Mouse (Mus musculus) heart, adult 11 months (tissue): ENCODE measurements around the gene Cd5l.

Source experiments
- DNase-seq: peaks from one replicate; pipeline ENCODE4 v3.0.0; 2022

The Cd5l gene

DNA sequence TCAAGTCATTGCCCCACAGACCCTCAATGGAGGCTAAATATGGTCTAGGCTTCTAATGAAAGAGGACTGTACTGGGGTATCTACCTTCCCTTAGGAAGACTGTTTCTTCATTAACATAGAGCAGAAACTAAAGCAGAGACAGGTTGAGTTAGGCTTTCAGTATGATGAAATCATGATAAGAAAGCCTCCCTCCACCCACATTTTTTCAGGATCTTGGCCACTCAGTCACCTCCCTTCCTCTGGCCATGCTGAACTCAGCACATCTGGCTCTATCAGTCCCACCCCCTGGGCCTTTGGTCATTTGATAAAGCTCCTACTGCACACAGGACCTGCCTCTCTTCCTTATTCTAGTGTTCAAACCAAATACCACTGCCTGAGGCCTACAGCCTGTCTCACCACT is at the start of gene Cd5l:
TSS of gene Cd5l (plus strand) at position 301 of the 400 bp plus-strand sequence.
- peak; percentile 9 for DNase-seq

DNA sequence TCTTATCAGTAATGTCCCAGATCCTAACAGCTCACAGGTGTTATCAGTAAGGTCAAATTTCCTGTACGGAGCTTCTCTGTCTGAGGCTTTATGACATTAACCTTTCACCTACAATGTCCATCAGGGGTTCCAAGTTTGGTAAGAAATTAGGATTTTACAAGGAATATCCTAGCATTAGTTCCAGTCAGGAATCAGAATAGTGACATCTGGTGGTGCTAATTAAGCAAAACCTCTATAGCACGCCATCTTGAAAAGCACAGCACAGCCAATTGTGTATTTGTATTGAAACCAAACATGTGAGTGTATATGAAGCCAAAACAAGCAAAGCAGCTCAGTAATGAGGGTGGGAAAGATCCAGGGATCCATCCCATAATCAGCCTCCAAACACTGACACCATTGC is 47.8 kb upstream of the Cd5l start:
- DNase-seq, result no peak

DNA sequence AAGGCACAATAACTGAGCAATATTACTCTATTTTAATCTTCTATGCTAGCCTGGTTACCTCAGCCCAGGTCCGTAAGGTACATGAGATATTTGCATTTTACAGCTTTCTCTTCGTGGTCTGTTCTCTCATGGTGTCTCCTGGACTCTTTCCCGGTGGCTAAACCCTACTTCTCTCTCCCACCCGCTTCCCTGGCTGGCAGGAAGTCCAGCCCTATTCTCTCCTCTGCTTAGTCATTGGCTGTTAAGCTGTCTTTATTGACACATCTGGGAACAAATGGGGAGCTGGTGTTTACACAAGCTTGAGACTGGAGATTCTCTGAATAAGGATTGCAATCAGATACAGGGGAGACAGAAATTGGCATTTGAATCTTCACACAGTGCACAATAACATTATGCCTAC is 35.1 kb upstream of the Cd5l start:
- DNase-seq, result no peak

DNA sequence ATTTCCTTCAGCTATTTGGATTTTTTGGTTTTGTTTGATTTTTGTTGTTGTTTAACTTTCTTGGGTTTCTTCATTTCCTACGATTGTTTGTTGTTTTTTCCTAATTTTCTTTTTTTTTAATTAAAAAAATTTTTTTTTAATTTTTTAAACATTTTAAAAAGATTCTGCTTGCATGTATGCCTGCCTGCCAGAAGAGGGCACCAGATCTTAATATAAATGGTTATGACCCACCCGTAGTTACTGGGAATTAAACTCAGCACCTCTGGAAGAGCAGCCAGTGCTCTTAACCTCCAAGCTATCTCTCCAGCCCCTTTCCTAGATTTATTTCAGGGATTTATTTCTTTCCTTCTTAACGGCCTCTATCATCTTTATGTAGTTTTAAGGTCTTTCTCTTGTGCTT is 33.9 kb upstream of the Cd5l start:
- DNase-seq, result no peak

DNA sequence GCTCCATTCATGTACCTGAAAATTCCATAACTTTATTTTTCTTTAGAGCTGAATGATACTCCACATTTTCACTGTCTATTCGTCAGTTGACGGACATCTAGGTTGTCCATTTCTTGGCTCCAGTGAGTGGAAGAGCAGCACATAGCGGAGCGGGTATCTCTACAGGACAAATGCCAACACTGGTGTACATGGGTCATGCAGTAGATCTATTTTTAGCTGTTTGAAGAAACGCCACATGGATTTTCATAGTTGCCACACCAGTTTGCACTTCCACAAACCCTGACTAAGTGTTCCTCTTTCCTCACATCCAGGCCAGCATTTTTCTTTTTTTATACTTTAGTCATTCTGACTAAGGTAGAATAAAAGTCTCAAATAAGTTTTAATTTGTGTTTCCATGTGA is 19.8 kb upstream of the Cd5l start:
- DNase-seq, result peak; percentile 88

DNA sequence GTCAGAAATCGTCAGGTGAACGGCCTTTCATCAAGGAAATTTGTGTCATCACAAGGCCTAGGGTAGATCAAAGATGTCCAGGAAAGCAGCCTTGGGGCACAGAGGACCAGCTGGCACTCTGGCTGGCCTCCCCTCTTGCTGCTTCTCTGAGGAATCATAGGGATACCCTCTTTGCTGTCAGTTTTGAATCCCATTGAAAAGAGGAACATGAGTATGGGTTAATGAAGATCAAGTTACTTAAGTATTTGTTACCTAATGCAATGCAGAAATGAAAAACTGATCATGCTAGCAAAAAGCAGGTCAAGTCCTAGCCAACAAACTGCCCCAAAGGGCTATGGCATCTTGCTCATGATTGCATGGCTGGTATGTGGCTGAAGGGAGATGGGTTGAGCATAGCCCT is 6.7 kb upstream of the Cd5l start:
- DNase-seq, result peak; percentile 18

DNA sequence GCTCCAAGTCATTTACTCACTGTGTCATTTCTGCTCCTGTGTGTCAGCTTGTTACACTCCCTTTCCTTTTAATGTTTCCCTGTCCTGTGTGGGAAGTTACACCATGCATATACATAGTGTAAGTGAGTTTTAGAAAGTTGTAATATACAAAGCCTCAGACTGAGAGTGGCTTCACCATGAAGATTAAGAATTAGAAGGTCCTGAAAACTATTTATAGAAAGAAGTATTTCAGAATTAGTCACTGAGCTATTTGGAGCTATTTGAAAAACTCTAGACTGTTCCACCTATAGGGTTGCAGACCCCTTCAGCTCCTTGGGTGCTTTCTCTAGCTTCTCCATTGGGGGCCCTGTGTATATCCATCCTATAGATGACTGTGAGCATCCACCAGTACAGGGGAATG is 1.5 kb downstream of the Cd5l start:
- DNase-seq, result peak; percentile 9

DNA sequence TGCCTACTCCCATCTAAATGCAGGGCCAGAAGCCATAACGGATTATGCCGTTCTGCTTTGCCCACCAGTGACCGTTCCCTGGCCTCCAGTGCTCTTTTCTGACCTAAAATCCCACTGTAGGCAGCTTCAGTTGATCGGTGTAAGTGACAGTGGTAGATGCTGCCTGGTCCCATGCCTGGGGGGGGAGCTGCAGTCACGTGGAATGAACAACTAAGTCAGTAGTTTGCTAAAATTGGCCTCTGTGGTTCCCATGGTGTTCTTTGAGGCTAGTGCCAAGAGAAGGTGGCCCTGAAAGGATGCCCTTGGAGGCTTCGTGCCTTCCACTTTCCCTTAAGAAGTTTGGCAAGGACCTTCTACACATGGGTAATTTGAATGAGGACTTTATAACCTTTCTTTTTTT is 2.8 kb downstream of the Cd5l start:
- peak; percentile 25 for DNase-seq

DNA sequence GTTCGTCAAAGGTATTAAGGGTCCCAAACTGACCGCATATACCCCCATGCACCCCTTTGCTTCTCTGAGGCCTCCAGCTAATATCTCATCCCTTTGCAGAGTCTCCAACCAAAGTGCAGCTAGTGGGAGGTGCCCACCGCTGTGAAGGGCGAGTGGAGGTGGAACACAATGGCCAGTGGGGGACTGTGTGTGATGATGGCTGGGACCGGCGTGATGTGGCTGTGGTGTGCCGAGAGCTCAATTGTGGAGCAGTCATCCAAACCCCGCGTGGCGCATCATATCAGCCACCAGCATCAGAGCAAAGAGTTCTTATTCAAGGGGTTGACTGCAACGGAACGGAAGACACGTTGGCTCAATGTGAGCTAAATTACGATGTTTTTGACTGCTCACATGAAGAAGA is 8.0 kb downstream of the Cd5l start:
- DNase-seq, result peak; percentile 87

DNA sequence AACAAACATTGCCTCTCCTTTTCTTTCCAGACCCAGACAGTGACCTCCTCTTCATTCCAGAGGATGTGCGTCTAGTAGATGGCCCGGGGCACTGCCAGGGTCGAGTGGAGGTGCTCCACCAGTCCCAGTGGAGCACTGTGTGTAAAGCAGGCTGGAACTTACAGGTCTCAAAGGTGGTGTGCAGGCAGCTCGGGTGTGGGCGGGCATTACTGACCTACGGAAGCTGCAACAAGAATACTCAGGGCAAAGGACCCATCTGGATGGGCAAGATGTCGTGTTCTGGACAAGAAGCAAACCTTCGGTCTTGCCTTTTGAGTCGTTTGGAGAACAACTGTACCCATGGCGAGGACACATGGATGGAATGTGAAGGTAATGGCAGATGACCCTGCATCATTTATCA is 9.8 kb downstream of the Cd5l start:
- DNase-seq, result peak; percentile 74

DNA sequence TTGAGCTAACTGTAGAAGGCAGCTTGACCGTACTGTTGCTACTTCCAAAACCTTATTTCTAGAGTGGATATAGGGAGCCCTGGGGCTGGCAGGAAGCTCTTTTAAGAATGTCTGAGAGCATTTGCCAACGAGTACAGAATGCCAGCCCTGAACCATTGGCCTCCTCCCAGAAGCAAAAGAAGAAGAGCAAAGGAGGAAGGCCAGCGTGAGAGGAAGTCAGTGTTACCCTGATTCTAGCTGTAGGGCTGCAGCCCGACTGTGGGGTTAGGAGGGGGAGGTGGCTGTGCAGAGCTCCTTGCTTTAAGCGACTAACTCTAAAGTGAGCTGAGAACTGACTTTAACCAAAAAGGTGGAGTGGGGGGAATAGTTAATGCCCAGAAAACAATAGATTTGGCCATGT is 11.5 kb downstream of the Cd5l start:
- DNase-seq, result peak; percentile 88

DNA sequence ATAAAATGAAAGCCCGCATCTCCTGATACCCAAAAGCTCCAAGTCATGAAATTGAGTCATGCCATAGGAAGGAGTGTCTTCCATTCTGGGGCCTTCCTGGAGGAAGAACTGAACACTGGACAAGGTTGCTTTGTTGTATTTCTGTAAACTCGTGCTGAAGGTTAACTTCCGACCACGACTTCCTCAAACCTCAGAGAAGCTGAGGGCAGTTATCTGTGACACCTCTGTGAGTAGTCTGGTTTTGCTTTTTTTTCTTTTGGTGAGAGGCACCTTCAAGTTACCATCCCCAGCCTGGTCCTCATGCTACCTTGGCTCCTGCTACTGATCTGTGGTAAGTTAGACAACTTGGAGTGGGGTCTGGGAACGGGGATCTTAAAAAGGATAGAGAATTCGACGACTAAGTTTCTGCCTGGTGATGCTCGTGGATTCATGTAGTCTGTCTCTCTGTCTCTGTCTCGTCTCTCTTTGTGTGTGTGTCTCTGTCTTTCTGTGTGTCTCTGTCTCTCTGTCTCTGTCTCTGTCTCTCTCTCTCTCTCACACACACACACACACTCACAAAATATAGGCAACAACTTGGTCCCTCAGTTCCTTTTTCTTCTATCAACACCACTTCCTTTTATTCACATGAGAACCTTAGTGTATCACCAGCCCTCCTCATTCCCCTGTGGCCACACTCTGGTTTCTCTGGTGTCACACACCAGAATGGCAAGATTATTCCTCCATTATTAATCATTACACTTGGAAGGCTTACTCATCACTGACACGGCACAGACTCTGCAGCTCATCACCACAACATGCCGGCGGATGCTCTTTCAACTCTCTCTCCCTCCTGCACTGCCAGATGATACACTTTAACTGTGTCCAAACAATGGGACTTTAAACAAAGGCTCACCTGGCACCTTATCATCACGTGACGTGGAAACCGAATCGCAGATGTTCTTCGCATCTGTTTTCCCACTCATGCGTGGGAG is 18.8 kb downstream of the Cd5l start, which contains the start of gene Fcrl1:
TSS of gene Fcrl1 (plus strand) at position 193 of the 971 bp plus-strand sequence.
- DNase-seq, result peak; percentile 82

DNA sequence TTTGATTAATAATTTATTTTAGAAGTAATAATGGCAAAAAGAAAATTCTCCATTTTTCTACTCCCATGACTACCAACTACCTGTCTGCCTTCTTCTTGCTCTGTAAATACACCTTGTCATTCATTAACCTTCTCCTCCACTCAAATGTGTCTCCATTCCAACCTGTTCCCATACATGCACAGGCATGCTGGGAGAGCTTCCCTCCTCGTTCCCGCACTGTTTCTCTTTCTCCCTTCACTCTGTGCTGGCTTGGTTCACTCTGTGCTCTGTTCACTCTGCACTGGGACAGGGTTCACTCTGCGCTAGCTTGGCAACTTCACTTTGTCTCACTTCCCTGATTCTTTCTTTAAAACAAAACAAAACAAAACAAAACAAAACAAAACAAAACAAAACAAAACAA is 19.5 kb downstream of the Cd5l start:
- peak; percentile 4 for DNase-seq

DNA sequence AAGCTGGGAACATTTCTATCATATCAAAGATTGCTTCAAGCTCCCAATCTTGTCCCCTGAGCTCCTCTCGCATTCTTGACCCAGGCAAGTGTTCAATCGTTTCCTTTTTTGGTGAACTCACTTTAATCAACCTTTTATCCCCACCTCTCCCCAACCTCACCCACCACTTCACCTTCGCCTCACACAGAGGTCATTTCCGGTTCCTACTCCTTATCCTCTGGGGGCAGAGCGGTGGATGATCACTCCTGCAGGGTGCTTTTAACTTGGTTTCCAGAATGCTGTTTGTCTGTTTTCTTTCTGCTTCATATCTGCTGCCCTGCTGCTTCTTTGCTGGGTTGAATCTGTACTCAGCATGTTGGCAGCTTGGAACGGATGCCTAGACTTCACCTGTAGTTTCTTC is 20.0 kb downstream of the Cd5l start:
- peak; percentile 39 for DNase-seq

DNA sequence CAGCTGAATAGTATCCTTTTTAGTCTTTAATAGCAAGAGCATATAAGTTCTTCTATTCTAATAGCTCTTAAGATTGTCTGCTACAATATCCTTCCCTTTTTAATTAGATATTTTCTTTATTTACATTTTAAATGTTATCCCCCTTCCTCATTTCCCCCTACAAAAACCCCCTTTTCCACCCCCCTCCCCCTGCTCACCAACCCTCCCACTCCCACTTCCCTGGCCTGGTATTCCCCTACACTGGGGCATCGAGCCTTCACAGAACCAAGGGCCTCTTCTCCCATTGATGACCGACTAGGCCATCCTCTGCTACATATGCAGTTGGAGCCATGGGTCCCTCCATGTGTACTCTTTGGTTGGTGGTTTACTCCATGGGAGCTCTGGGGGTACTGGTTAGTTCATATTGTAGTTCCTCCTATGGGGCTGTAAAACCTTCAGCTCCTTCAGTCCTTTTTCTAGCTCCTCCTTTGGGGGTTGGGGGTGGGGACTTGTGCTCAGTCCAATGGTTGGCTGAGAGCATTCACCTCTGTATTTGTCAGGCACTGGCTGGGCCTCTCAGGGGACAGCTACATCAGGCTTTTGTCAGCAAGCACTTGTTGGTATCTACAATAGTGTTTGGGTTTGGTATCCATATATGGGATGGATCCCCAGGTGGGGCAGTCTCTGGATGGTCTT is 22.1 kb downstream of the Cd5l start:
- DNase-seq, result peak; percentile 79

DNA sequence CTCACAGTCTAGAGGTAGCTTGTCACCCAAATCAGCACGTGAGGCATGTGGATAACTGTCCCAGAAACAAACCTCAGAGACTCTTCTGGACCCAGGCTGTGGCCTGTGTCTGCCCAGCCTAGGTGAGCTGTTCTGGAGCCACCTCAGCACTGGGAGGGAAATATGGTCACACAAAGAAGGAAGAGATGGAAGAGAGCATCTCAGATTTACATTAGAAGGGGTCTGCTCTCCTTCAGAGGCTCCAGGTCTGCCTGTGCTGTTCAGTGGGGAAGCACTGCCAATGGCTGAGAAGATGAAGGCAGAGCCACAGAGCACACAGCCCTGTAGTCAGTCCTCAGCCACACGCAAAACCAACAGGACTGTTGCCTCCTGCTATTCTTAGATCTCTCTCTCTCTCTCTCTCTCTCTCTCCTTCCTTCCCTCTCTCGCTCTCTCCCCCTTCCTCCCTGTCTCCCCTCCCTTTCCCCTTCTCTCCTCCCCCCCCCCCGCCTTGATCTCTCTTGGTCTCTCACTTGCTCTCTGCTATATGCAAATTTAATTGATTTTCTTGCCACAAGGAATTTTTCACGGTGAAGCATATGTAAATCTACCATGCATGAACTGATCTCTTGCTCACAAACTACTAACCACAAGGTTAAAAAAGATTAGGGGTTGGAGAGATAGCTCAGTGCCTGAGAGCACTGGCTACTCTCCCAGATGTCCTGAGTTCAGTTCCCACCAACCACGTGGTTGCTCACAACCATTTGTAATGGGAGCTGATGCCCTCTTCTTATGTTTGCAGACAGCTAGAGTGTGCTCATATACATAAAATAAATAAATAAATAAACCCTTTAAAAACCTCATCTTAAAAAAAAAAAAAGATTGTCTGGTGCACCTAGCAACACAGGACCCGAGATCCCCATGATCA is 24.4 kb downstream of the Cd5l start:
- peak; percentile 46 for DNase-seq

DNA sequence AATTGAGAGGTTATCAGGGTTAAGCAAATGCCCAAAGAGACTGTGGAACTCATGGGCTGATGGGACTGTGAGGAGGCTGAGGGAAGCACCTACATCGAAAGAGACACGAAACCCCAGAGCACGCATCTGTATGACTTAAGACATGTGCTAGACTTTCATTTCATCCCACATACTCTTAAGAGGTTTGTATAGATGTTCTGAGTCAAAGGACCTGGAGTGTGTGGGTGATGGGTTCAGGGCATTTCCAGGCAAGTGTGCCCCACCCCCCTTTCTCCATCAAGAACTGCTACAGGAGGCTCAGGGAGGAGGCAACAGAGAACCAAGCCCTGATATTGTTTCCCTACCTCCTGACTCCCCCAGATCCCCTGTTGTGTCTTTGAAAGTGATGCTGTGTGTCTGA is 25.6 kb downstream of the Cd5l start:
- DNase-seq, result peak; percentile 22

DNA sequence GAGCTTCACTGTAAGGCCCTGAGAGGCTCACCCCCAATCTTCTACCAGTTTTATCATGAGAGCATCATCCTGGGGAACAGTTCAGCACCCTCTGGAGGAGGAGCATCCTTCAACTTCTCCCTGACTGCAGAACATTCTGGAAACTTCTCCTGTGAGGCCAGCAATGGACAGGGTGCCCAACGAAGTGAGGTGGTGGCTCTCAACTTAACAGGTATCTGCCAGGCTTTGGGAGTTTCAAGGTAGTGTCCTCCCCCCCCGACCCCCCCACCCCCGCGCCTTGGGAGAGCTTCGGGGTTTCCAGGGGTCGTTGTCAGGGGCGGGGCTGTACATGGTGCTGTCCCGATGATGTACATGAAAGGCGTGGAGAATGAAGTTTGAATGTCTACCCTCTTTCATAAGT is 27.4 kb downstream of the Cd5l start:
- DNase-seq, result peak; percentile 56

DNA sequence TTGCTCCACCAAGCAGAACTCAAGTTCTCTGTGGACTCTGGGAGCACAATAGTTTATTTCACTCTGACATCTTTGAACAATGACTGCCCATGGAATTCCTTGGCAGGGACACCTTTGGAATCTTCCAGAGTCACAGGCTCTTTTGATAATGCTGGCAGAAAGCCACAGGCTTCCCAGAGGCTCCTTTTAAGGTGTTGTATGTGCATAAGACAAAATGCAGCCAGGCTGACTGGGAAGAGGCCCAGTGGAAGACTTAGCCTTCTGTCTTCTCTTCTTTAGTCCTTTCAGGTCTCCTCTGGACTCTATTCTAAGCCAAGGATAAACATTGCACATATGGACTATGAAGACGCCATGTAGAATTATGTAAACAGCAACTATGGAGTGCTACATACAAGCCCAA is 33.3 kb downstream of the Cd5l start:
- DNase-seq, result peak; percentile 48

DNA sequence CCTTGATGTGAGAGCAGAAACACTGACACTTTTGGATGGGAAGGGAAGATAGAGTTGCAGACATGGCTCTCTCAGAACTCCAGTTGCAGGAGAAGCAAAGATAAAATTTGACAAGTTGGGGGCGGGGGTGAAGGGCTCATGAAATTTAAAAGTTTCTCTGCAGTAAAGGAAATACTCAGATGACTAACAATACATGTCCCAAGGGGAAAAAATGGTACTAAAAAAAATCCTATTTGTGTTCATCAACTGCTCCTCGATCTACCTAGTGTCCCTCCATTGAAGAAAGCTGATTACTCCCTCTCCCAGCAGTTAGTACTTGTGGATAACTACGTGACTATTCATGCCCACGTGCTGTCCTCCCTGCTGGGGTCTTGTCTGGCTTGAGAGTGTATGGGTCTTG is 41.1 kb downstream of the Cd5l start:
- DNase-seq, result peak; percentile 43

DNA sequence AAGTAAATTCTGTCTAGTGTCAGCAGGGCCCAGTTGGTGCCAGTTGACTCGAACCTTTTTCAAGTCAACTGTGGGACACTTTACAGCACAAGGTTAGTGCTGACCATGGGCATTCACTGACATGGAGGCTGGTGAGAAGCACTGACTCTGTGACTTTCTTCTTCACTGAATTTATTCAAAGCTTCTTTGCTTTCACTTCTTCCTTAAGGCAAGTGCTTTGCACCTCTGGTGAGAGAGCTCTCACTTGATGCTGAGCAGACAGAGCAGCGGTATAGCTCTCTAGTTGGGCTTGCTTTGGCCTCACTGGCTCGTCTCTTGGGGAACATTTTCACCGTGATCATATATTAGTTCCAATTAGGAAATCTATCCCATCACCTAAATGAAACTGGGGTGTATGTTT is 42.2 kb downstream of the Cd5l start:
- DNase-seq, result peak; percentile 66

DNA sequence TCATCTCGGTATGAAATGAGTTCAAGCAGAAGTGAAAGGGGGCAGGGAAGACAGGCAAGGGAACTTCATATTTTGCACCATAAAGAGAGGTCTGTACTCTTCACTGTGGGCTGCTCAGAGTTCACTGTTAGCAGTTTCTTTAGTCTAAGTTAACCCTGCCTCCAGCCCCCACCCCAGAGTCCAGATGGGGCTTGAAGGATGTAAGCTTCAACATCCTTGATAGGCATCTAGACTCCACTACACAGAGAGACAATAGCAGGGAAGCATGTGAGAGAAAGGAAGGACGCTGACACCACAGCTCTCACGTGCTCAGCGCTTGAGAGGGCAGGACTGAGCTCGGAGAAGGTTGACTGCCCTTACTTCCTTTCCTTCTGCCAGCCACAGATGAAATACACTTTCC is 43.6 kb downstream of the Cd5l start:
- DNase-seq, result peak; percentile 86

DNA sequence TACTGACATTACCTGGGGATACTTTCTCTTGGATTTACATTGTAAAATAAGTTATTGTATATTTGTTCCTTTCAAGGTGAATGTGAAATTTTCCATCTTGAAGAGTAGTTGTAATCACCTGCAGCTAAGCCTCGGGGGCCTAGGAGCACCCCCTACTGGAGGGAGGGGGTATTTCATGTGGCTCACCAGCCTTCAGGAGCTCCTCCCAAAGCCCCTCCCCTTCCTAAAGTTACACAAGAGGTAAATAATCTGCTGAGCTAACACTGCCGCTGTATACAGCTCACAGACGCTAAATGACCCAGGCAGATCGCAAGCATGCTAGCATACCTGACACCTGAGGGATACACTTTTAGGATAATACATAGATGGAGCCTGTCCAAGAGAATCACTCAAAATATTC is 50.5 kb downstream of the Cd5l start:
- DNase-seq, result no peak
